Mouse (Mus musculus) naive thymus-derived CD4-positive, alpha-beta T cell, adult 2 months (primary cell): Measurements from ENCODE around the gene Ccdc62.
A peak's percentile ranks its signal among the peaks of the same experiment; 100 is the strongest.

Source experiments
- DNase-seq: peaks from one replicate; pipeline ENCODE4 v3.0.0-alpha.2; 2011; ENCODE audit warnings: low read depth

Gene Ccdc62

DNA sequence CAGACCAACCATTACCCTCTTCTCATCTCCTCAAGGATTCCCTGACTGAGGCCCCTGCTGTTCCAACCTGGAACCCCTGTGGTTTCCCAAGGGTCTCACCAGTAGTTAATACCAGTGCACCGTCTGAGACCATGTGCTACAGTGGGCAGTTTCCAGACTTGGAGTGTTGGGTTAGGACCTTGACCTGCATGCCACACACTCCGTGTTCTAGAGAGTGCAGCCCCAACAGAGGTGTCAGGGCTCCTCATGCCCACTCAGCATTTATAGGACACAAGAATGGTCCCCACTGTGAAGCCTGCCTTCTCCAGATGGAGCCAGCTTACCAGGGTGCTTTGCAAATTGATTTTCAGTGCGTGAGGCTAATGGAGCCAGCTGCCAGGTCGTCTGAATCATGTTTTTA lies 72.9 kb downstream of the Ccdc62 start:
- DNase-seq, result peak; percentile 18

- no peak for DNase-seq
These were observed 74.1 kb downstream of the Ccdc62 start for GRCm38 (mm10) chr5:124004356-124005150.

DNA sequence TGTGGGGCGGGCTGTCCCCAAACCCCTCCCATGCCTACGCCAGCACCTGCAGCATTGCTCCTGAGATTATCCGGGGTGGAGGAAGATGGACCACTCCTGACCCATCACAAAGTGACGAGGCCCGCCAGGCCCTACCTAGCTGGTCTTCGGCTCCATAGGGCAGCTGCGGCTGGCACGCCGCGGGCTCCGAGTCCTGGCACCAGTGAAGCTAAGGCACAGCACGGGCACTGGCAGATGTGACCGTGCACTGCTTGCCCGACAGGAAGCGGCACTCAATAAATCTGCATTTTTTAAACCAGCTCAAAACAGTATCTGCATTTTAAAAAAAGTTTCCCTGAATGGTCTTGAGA lies 74.6 kb downstream of the Ccdc62 start:
- DNase-seq, result no peak

- DNase-seq, result no peak
These were observed 75.1 kb downstream of the Ccdc62 start for GRCm38 (mm10) chr5:124005591-124005990.

- no peak for DNase-seq
These were observed 75.8 kb downstream of the Ccdc62 start for GRCm38 (mm10) chr5:124006082-124006873.

GRCm38 (mm10) chr5:124006891-124007491 lies 76.5 kb downstream of the Ccdc62 start:
- no peak for DNase-seq

- DNase-seq, result peak; percentile 31
These were observed 79.6 kb downstream of the Ccdc62 start for GRCm38 (mm10) chr5:124010077-124010476.

- peak; percentile 65 for DNase-seq
These were observed 80.6 kb downstream of the Ccdc62 start for GRCm38 (mm10) chr5:124010910-124011655.

DNA sequence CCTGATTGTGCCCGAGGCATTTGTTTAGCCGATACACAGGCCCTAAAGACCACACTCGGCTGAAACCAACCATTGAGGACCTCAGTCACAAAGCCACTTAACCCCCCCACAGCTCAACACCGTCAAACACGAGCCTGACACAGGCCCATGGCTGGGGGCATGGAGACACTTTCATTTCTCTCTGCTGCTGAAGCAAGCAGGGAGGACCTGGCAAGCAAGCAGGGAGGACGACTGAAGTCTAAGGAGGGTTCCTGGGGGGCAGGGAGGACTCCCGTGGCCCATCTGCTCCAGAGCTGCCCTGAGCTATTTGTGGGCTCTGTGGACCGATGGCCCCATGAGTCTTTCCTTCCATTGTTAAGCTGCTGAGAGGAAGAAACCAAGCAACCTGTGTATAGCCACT lies 81.4 kb downstream of the Ccdc62 start:
- DNase-seq, result peak; percentile 45

DNA sequence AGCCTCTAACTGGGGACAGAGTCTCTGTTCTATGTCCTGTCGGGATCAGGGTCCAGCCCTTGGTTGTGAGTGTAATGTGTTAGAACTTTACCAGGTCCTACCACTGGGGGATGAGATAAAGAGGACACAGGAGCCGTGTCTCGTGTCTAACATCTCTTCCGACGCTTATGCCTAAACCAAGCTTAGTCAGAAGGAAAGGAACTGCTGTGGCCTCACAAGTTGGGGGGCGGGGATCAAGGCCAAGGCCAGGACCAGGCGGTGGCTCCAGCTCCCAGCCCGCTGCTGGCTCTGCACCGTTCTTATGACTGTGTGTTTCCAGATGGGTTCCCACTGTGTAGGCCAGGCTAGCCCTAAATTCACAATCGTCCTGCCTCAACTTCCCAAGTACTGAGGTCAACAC lies 82.4 kb downstream of the Ccdc62 start:
- peak; percentile 37 for DNase-seq

DNA sequence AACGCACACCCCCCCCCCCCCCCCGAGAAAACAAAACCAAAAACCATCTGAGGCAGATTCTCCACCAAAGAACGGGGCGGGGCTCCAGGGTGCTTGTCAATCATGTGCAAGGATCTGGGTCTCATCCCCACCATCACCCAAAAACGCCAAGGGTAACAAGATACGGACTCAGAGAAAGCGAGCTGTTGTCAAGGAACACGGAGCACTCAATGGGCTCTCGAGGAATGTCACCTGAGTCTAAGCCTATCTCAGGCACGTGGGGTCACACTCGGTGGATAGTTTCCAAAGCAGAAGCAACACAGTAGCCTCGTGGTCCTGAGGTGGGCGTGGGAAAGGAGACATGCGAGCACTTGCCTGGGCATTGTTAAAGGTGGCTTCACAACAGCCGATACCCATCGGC lies 83.3 kb downstream of the Ccdc62 start:
- DNase-seq, result peak; percentile 41

- DNase-seq, result no peak
These were observed 83.7 kb downstream of the Ccdc62 start for GRCm38 (mm10) chr5:124014180-124014579.

DNA sequence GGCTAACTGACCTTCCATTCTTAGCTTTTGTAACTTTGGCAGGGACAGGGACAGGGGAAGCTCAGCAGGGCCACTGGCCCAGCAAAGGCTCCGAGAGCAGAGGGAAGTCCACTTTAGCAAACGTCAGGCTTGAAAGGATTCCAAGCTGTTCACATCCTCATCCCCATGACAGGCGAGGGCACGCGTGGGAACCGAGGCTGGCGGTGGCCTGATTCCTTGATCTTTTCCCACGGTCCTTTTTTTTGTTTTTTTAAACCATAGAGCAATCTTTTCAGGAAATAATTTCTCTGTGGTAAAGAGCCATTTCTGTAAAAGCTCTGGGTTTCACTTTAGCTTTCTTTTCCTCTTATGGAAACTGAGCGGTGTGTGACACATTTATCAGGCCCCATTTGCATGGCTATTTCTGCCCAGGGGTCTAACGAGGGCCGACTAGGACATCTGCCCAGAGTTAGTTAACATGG lies 84.3 kb downstream of the Ccdc62 start:
- peak; percentile 38 for DNase-seq

DNA sequence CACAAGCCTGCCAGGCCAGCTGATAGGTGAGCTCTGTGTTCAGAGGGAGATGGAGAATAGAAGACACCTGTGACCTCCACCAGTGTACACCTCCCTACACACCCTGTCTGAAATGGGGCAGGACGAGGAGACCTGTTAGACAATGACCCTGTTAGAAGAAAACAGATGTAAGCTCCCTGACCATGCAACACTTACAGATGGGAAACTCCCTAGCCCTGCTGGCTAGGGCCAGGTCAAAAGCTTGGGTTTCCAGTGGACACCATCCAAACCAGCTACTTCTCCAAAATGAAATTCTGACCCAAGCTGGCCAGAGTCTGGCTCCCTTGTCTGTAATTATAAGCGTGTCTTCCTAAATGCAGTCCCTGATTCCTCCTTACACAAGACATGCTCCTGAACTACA lies 85.2 kb downstream of the Ccdc62 start:
- DNase-seq, result peak; percentile 22

DNA sequence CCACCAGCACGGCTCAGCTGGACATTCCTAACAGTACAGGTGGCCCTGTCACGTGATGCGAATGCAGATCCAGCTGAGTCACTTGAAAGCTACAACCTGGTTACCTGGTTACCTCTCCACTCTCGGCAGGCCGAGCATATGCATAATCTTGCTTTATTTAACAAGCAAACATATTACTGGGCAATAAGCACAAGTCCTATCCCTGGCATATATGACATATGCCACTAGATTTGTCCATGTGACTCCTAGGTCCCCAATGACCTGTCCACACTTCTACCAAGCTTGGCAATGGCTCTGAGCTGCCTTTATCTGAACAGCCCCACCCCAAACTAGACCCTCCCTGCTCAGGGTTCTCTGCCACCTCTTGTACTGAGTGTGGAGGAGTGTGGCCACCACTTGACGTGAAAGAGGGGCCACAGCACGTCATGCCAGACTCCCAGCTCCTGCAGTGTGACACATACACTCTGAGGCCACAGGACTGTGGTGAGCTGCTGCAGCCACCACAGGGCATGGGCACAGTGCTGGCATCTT lies 85.9 kb downstream of the Ccdc62 start:
- peak; percentile 25 for DNase-seq

- DNase-seq, result no peak
These were observed 87.5 kb downstream of the Ccdc62 start for GRCm38 (mm10) chr5:124017941-124018340.

DNA sequence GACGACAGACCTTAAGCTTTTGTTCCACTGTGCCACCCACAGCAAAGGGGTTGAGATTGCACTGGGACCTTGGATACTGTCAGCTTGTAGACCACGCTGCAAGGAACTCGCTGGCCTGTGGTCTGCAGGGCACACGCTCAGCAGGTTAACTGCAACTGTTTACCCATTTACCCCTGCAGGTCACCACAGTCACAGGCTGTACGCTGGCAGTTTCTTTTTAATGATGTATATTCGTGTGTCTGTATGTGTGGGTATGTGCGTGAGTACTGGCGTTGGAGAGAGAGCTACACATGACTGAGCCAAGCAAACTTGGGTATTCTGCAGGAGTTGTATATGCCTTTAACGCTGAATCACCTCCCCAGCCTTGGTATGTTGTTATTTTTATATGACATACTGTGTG lies 88.2 kb downstream of the Ccdc62 start:
- DNase-seq, result peak; percentile 48
